12 mouse cellular contexts compared by ENCODE assay signal in the genomic region with DNA sequence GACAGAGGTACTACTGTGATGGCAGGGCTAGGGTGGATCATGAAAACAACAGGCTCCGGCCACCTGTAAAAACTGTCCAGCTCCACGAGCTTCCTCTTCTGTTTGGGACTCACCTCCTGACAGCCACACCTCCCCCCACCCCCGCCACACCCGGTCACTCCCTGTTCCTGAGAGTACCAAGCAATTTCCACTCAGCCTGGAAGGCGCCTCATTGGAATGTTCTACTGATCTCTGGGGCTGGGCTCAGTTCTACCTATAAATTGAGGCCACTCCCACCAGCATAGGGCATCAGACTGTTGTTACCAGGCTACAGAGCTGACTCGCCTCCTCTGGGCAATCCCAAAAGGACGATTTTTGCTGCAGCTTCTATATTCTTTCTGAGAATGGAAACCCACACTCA.
A peak's percentile ranks its signal among the peaks of the same experiment; 100 is the strongest.
DNase-seq lines count a peak whose midpoint lies in the region; ATAC-seq and TF ChIP-seq lines count a peak whose summit lies in the region.
"Had no signal": no experiment of that assay in that cellular context is flagged by ENCODE, and none has a peak within 500 bp of the region (broad histone marks: within the 10 kb centered on the region; RNA-seq: fewer than 3 reads in every experiment).

No protein-coding gene starts in this region.

- no peaks in the 10 kb centered on the region for H3K27me3 ChIP-seq in heart, postnatal 0 days (ENCODE audit: control insufficient read depth, insufficient read depth, low read length)
- H3K27me3 ChIP-seq in hindbrain, embryonic 14.5 days (ENCODE audit: control insufficient read depth, insufficient read depth, low read length) = no peaks in the 10 kb centered on the region
- H3K27me3 ChIP-seq: midbrain, embryonic 12.5 days had no signal

- TF ChIP-seq EP300 in heart, postnatal 0 days (IDR thresholded peaks at IDR 0.05; ENCODE audit: low read depth) = no peak

- DNase-seq in heart, postnatal 0 days (ENCODE audit: low spot score) = peak; percentile 70
- DNase-seq in heart, postnatal 14 days = no peak
- DNase-seq in WW6 (ENCODE audit: low read depth, low spot score) = peak; percentile 18
- peak; percentile 22 to 38 for DNase-seq in kidney, postnatal 36 days
- DNase-seq in ovary, postnatal 14 days (ENCODE audit: low spot score) = no peak
- DNase-seq in hindbrain, embryonic 14.5 days (ENCODE audit: low spot score) = no peak
- no peak for DNase-seq in cerebellum, postnatal 10 days
- DNase-seq: retina, postnatal 1 day; thymus, postnatal 36 days had no signal

- 0 out of 2 replicates have a peak overlapping the region, but pooled peaks have one; percentile 50 for H3K27ac ChIP-seq in heart, postnatal 0 days (ENCODE audit: low read depth)
- H3K27ac ChIP-seq in macrophage = peak overlapping the region; percentile 80
- no peak overlapping the region for H3K27ac ChIP-seq in hindbrain, embryonic 14.5 days
- H3K27ac ChIP-seq: midbrain, embryonic 12.5 days had no signal

- TF ChIP-seq CTCF in heart, postnatal 0 days (IDR thresholded peaks at IDR 0.05; ENCODE audit: low read depth) = no peak

- no peaks in the 10 kb centered on the region for H3K9me3 ChIP-seq in heart, postnatal 0 days (replicated peaks; ENCODE audit: control insufficient read depth, low read length)
- H3K9me3 ChIP-seq in hindbrain, embryonic 14.5 days (ENCODE audit: control insufficient read depth, low read length) = no peaks in the 10 kb centered on the region
- H3K9me3 ChIP-seq: midbrain, embryonic 12.5 days had no signal

- peaks cover 23% of the 10 kb centered on the region; the same call in 1 of the 2 replicates for H3K79me2 ChIP-seq in macrophage (ENCODE audit: inconsistent target)

- intact Hi-C loops in heart, postnatal 14 days (cut with DNase I) = no loop called here

- no peak overlapping the region for H3K9ac ChIP-seq in heart, postnatal 0 days (replicated peaks; ENCODE audit: low read depth, low read length)
- no peak overlapping the region for H3K9ac ChIP-seq in hindbrain, embryonic 14.5 days
- H3K9ac ChIP-seq: midbrain, embryonic 12.5 days had no signal

- peak; percentile 40; the same call in 1 of the 2 replicates for ATAC-seq in heart, postnatal 0 days (ENCODE audit: insufficient read depth, low read depth)
- ATAC-seq in hindbrain, embryonic 14.5 days (ENCODE audit: low FRiP score) = no peak
- ATAC-seq: hindbrain, embryonic 16.5 days had no signal

- H3K4me2 ChIP-seq in heart, postnatal 0 days (ENCODE audit: low read depth, low read length) = no peak overlapping the region
- no peak overlapping the region for H3K4me2 ChIP-seq in hindbrain, embryonic 14.5 days (replicated peaks)
- H3K4me2 ChIP-seq: midbrain, embryonic 12.5 days had no signal

- peaks cover 6% of the 10 kb centered on the region; the same call in 1 of the 2 replicates for H3K36me3 ChIP-seq in heart, postnatal 0 days (replicated peaks; ENCODE audit: control insufficient read depth, insufficient read depth, low read length)
- H3K36me3 ChIP-seq in macrophage (ENCODE audit: inconsistent target) = no peaks in the 10 kb centered on the region
- H3K36me3 ChIP-seq in hindbrain, embryonic 14.5 days (replicated peaks; ENCODE audit: control insufficient read depth, insufficient read depth) = no peaks in the 10 kb centered on the region

- peaks cover 10% of the 10 kb centered on the region; the same call in 1 of the 2 replicates for H3K4me1 ChIP-seq in heart, postnatal 0 days (ENCODE audit: control insufficient read depth, insufficient read depth)
- H3K4me1 ChIP-seq in hindbrain, embryonic 14.5 days (replicated peaks; ENCODE audit: control insufficient read depth, insufficient read depth, low read length) = no peaks in the 10 kb centered on the region
- H3K4me1 ChIP-seq: midbrain, embryonic 12.5 days had no signal

- WGBS in heart, postnatal 0 days = 63% methylated on average over 7 of the region's 7 CpGs
- 71% methylated on average over 7 of the region's 7 CpGs for WGBS in macrophage (ENCODE audit: missing documents)
- 84% methylated on average over 7 of the region's 7 CpGs for WGBS in hindbrain, embryonic 14.5 days

- H3K4me3 ChIP-seq in heart, postnatal 0 days (ENCODE audit: low read depth, low read length) = no peak overlapping the region
- H3K4me3 ChIP-seq in macrophage (ENCODE audit: inconsistent target) = no peak overlapping the region
- no peak overlapping the region for H3K4me3 ChIP-seq in hindbrain, embryonic 14.5 days (replicated peaks; ENCODE audit: low read length)
- H3K4me3 ChIP-seq: midbrain, embryonic 12.5 days had no signal

Comparison
In these comparisons a context has a peak if more than half of its experiments do, and no peak if none do; other contexts are left out.
1. DNase-seq: peak in heart, postnatal 0 days (single experiment), WW6 (single experiment) and kidney, postnatal 36 days (2 of 2); none in heart, postnatal 14 days (0 of 2), ovary, postnatal 14 days (single experiment), hindbrain, embryonic 14.5 days (single experiment) and cerebellum, postnatal 10 days (0 of 2).